Mouse (Mus musculus) neural tube, embryonic 11.5 days (tissue): ENCODE results near the gene B4galnt4. TPM values are rescaled to one million over a fixed set of nuclear protein-coding genes. Genes with fewer than 3 reads are reported as not detected.

Source experiments
- ATAC-seq: fragments of 200-750 bp; cut with Nextera tagmentation; 2 replicates; pipeline ENCODE4 v1.8.0; 2017; ENCODE audit warnings: moderate number of reproducible peaks, mild to moderate bottlenecking, moderate TSS enrichment, moderate library complexity; ENCODE audit not compliant: insufficient read depth, low FRiP score, low TSS enrichment
- DNase-seq: peaks from one replicate; pipeline ENCODE4 v3.0.0-alpha.2; 2015; ENCODE audit warnings: low spot score
- H3K27ac ChIP-seq: fragments of 300-500 bp; sonication (generic); 2 replicates; pipeline ENCODE4 v1.5.1; 2014; ENCODE audit warnings: low read depth, mild to moderate bottlenecking, low read length
- H3K27me3 ChIP-seq: fragments of 300-500 bp; sonication (generic); 2 replicates; pipeline ENCODE4 v1.6.1; 2014; ENCODE audit warnings: mild to moderate bottlenecking, low read length, mixed read lengths; ENCODE audit not compliant: control insufficient read depth, insufficient read depth
- H3K36me3 ChIP-seq: fragments of 300-500 bp; sonication (generic); 2 replicates; pipeline ENCODE4 v1.6.1; 2014; ENCODE audit warnings: mild to moderate bottlenecking, low read length, moderate library complexity, mixed read lengths; ENCODE audit not compliant: control insufficient read depth, insufficient read depth
- H3K4me1 ChIP-seq: fragments of 300-500 bp; sonication (generic); 2 replicates; pipeline ENCODE4 v1.6.1; 2014; ENCODE audit warnings: low read length, mixed read lengths; ENCODE audit not compliant: control insufficient read depth, insufficient read depth
- H3K4me2 ChIP-seq: fragments of 300-500 bp; sonication (generic); 2 replicates; pipeline ENCODE4 v1.6.1; 2014; ENCODE audit warnings: low read depth, mild to moderate bottlenecking, moderate library complexity
- H3K4me3 ChIP-seq: fragments of 300-500 bp; sonication (generic); 2 replicates; pipeline ENCODE4 v1.5.1; 2014; ENCODE audit warnings: low read depth, low read length
- H3K9ac ChIP-seq: fragments of 300-500 bp; sonication (generic); 2 replicates; pipeline ENCODE4 v1.6.1; 2014; ENCODE audit warnings: mild to moderate bottlenecking, low read length
- H3K9me3 ChIP-seq: fragments of 300-500 bp; sonication (generic); 2 replicates; pipeline ENCODE4 v1.6.1; 2016; ENCODE audit warnings: low read length; ENCODE audit not compliant: control insufficient read depth
- WGBS: fragments of 180-500 bp; shearing (Covaris S2); extraction: QIAGEN DNeasy Blood & Tissue Kit; methylation state at CpG from one replicate; pipeline ENCODE4 v1.1.7; 2014; 5-methylcytosine and 5-hydroxymethylcytosine counted together
- polyA plus RNA-seq: library from polyadenylated mRNA; unstranded; fragments of >200 nt; fragmentation: Nextera tagmentation; extraction: Ambion mirVana; gene quantifications from 2 replicates; pipeline ENCODE4 v1.2.1, GENCODE M21; 2014

Gene B4galnt4
- polyA plus RNA-seq, 1 experiment from 2014 or later, result 17.1 TPM

GRCm38 (mm10) chr7:141051060-141051685, 9.7 kb upstream of the B4galnt4 start:
- ATAC-seq, result no peak
- Histone ChIP-seq H3K27ac (no peak overlapping the region), H3K4me2 (no peak overlapping the region), H3K9ac (no peak overlapping the region), H3K36me3 (no peaks in the 10 kb centered on the region), H3K9me3 (no peaks in the 10 kb centered on the region), H3K27me3 (no peaks in the 10 kb centered on the region), H3K4me1 (peaks cover 8% of the 10 kb centered on the region; the same call in 1 of the 2 replicates), H3K4me3 (no peak overlapping the region)
- 64% methylated on average over 16 of the region's 17 CpGs for WGBS
- DNase-seq, result no peak

- no peak for ATAC-seq
- no peak overlapping the region for H3K4me3 ChIP-seq
These were observed 8.9 kb upstream of the B4galnt4 start for GRCm38 (mm10) chr7:141052016-141052415.

GRCm38 (mm10) chr7:141052421-141052820, 8.5 kb upstream of the B4galnt4 start:
- Histone ChIP-seq H3K9ac (no peak overlapping the region), H3K4me2 (no peak overlapping the region), H3K4me1 (peaks cover 3% of the 10 kb centered on the region; the same call in 1 of the 2 replicates), H3K4me3 (no peak overlapping the region), H3K9me3 (no peaks in the 10 kb centered on the region), H3K27me3 (no peaks in the 10 kb centered on the region), H3K27ac (no peak overlapping the region), H3K36me3 (no peaks in the 10 kb centered on the region)
- ATAC-seq, result no peak
- DNase-seq, result no peak
- 87% methylated on average over 2 of the region's 2 CpGs for WGBS

More at GRCm38 (mm10) chr7:141052016-141052415, 8.9 kb upstream of the B4galnt4 start:
- Histone ChIP-seq H3K9me3 (no peaks in the 10 kb centered on the region), H3K9ac (no peak overlapping the region), H3K27me3 (no peaks in the 10 kb centered on the region), H3K36me3 (no peaks in the 10 kb centered on the region), H3K4me1 (peaks cover 7% of the 10 kb centered on the region; the same call in 1 of the 2 replicates), H3K27ac (no peak overlapping the region), H3K4me2 (no peak overlapping the region)
- 93% methylated on average over 4 of the region's 4 CpGs for WGBS
- no peak for DNase-seq

- H3K4me2 ChIP-seq, result no peak overlapping the region
- no peaks in the 10 kb centered on the region for H3K9me3 ChIP-seq
- no peak overlapping the region for H3K27ac ChIP-seq
- H3K36me3 ChIP-seq, result no peaks in the 10 kb centered on the region
- no peak overlapping the region for H3K9ac ChIP-seq
- no peak overlapping the region for H3K4me3 ChIP-seq
- 84% methylated on average over 4 of the region's 4 CpGs for WGBS
- no peaks in the 10 kb centered on the region for H3K27me3 ChIP-seq
- peaks cover 5% of the 10 kb centered on the region for H3K4me1 ChIP-seq
- DNase-seq (no peak), ATAC-seq (no peak)
These were observed 5.1 kb upstream of the B4galnt4 start for GRCm38 (mm10) chr7:141055785-141056184.

GRCm38 (mm10) chr7:141056976-141057375, 3.9 kb upstream of the B4galnt4 start:
- ATAC-seq, result no peak
- no peak overlapping the region for H3K9ac ChIP-seq

GRCm38 (mm10) chr7:141057541-141057940, 3.4 kb upstream of the B4galnt4 start:
- 89% methylated on average over 1 of the region's 1 CpGs for WGBS
- Histone ChIP-seq H3K27ac (no peak overlapping the region), H3K27me3 (no peaks in the 10 kb centered on the region), H3K4me2 (no peak overlapping the region), H3K4me1 (peaks cover 12% of the 10 kb centered on the region), H3K9me3 (no peaks in the 10 kb centered on the region), H3K36me3 (no peaks in the 10 kb centered on the region), H3K9ac (no peak overlapping the region), H3K4me3 (no peak overlapping the region)
- no peak for DNase-seq
- ATAC-seq, result no peak

More at GRCm38 (mm10) chr7:141056976-141057375, 3.9 kb upstream of the B4galnt4 start:
- Histone ChIP-seq H3K4me3 (no peak overlapping the region), H3K27ac (no peak overlapping the region), H3K27me3 (no peaks in the 10 kb centered on the region), H3K9me3 (no peaks in the 10 kb centered on the region), H3K4me1 (peaks cover 9% of the 10 kb centered on the region), H3K36me3 (no peaks in the 10 kb centered on the region), H3K4me2 (no peak overlapping the region)
- WGBS, result 91% methylated on average over 6 of the region's 6 CpGs
- DNase-seq, result no peak

- WGBS, result 92% methylated on average over 14 of the region's 14 CpGs
- no peak overlapping the region for H3K4me3 ChIP-seq
- H3K27me3 ChIP-seq, result no peaks in the 10 kb centered on the region
- H3K4me1 ChIP-seq, result peaks cover 12% of the 10 kb centered on the region
- H3K9me3 ChIP-seq, result no peaks in the 10 kb centered on the region
- no peaks in the 10 kb centered on the region for H3K36me3 ChIP-seq
- H3K4me2 ChIP-seq, result no peak overlapping the region
- ATAC-seq (no peak), DNase-seq (no peak)
- no peak overlapping the region for H3K27ac ChIP-seq
- no peak overlapping the region for H3K9ac ChIP-seq
These were observed 2.1 kb upstream of the B4galnt4 start for GRCm38 (mm10) chr7:141058601-141059341.

- WGBS, result 71% methylated on average over 2 of the region's 2 CpGs
- H3K9me3 ChIP-seq, result no peaks in the 10 kb centered on the region
- H3K27ac ChIP-seq, result no peak overlapping the region
- H3K4me3 ChIP-seq, result peak overlapping the region; percentile 79
- H3K36me3 ChIP-seq, result peaks cover 6% of the 10 kb centered on the region; the same call in 1 of the 2 replicates
- no peak for DNase-seq
- H3K4me1 ChIP-seq, result peaks cover 12% of the 10 kb centered on the region
- H3K27me3 ChIP-seq, result no peaks in the 10 kb centered on the region
- H3K9ac ChIP-seq, result peak overlapping the region; percentile 90
- peak overlapping the region; percentile 92 for H3K4me2 ChIP-seq
- ATAC-seq, result no peak
These were observed 975 bp upstream of the B4galnt4 start for GRCm38 (mm10) chr7:141059929-141060328.
